Mouse (Mus musculus) fat pad, adult 2 months (tissue): ENCODE results near the gene Hrasls5.

Experiments
- DNase-seq: peaks from one replicate; pipeline ENCODE4 v3.0.0-alpha.2; 2011; ENCODE audit warnings: low read depth, low spot score; ENCODE audit errors: extremely low read depth

The Hrasls5 gene

DNA sequence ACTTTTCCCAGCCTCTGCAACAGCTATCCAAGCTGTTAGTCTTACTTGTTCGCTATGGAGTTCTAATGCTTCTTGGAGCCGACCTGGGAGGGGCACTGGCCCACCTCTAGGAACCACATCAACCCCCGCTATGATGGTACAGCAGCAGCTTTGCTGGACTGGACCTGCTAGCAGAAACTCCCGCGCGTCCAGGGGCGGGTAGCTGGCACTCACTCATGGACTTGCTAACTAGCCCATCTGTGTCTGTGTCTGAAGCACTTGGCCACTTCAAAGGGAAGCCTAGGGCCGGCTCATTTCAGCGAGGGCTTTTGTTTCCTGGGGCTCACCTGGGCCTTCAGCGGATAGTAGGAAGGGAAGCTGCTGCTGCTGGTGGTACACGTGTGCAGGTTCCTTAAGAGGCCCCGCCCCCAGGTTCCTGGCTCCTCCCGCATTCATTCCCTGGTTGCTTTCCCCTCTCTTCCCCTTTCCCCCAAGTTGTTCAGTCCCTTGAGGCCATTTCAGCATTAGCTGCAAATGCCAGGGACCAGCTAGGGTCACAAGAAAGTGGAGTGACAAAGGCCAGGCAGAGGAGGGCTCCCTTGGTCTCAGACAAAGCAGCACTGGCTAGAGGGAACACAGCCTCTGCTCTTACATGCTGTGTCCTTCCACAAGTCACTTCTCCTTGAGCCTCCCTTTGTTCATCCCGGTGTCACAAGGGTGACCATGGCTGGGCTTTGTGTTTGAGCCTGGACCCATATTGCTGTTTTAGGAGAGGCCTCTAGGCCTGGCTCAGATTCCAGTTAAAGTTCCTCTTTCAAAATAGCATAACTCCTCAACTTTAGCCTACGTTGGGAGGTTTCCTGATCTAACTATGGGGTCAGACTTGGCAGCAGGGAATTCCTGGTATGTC lies 5.3 kb upstream of the Hrasls5 start, which contains the start of gene Lgals12:
TSS of gene Lgals12 (minus strand) at position 393 of the 889 bp plus-strand sequence.
- no peak for DNase-seq

DNA sequence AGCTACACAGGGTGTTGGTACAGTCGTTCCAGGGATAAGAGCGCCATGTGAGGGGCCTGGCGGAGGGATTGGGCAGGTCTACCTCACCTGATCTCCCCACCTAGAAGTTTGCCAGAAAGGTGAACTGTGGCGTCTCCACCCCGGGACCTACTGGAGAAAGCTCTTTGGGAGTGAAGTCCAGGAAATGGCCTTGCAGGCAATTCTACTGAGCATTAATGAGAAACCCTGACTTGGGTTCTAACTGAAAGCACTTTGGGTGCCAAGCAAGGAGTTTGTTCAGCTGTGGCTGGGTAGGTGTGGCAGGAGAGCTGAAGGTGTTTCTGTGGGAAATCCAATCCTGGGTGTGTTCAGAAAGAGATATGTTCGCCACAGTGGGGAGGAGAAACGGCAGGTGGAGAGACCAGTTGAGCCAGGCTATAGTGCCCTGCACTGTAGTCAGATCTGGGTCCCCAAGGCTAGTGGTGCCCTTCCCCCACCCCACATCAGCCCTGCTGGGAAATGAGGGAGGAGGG lies 4.6 kb upstream of the Hrasls5 start:
- DNase-seq = no peak

DNA sequence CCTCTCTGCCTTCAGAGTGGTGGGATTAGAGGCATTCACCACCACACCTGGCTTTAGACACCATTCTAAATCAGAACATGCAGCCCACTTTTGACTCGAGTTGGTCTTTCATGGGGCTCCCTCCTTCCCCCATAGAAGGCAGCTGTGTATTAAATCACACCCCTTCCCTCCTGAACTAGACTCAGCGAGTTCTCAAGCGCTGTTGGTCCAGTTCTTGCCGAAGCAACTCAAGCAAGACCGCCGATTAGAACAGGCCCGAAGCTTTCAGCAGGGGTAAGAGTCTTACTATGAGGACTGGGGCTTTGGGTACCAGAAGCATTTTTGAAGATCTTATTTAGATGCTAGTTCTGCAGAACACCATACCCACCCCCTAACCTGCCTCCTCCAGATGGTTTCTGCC lies 810 bp downstream of the Hrasls5 start:
- DNase-seq = no peak

DNA sequence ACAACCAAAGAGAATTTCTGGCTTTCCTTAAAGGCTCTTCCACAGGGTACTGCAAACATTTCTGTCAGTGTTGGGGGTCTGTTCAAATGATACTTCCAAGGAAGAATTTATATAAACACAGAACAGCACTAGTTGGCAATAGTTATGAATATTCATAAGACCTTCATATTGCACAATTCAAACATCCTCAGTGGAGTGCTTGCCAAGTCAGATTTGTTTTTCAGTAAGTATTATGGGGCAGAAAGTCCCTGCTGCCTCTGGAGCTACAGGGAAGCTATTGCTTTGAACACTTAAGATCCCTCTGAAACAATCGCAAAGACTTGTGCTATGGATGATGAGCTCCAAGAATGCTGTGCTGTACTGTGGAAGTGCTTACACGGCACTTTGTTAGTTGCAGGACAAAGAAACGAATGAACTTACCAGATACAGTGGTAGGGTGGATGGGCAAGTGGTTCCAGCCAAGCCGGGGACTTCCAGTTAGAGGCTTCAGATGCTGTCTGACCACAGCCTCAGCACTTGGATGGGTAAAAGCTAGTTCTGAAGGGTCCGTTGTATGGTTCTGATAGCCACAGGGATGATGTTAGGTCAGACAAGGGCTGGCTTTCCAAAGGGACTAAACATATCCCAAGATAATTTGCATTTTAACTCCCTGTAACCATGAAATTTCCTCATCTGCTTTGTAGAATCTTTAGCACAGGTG lies 4.0 kb downstream of the Hrasls5 start:
- DNase-seq = no peak

DNA sequence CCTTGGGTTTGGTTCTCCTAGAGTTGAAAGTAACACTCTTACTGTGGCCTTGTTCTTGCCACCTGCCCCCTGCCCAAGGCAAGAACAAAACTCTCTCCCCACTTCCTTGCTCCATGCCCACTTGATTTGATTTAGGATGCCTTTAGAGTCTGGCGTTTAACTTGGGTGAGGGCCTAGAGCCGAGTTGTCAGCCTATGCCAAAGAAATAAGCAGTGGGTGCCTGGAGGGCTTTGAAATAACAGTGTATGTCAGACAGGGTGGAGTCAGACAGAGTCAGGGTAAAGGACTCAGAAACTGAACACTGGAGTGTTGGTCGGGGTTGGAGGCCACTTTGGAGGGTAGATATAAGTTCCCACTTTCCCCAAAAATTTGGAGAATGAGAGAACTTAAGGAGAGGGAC lies 4.7 kb downstream of the Hrasls5 start:
- DNase-seq = no peak

DNA sequence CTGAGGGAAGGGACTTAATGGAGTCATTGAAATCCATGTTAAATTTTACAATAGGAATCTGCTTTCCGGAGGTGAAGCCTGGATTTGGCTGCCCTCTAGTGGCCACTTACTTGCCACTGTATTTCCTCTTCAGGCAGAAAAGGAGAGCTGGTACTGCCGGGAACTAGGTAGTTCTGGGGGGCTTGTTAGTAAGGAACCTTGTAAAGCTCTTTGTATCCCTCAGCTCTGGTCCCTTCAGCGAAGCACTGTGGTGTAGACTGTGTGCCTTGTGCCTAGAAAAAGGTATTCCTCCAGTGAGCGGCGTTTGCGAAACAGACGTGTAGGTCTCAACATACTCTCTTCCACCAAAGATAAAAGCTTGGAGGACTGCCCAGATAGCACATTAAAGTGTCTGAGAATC lies 5.4 kb downstream of the Hrasls5 start:
- DNase-seq = no peak

DNA sequence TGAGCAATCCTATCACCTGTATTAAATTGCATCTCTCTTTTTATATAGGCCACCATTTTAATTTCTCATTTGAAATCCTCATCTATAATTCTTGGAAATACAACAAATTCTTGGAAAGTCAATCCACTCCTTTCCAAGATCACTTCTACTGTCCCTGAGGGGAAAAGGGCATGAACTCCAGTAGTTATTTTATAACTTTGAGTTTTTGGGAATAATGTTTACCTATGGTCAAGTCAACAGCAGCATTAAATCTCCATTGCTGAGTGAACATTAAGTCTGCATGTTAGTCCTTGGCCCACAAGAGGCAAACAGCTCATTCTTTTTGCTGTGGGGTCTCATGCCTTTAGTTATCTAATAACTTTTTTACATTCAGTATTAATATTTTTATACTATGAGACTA lies 20.7 kb downstream of the Hrasls5 start:
- no peak for DNase-seq

DNA sequence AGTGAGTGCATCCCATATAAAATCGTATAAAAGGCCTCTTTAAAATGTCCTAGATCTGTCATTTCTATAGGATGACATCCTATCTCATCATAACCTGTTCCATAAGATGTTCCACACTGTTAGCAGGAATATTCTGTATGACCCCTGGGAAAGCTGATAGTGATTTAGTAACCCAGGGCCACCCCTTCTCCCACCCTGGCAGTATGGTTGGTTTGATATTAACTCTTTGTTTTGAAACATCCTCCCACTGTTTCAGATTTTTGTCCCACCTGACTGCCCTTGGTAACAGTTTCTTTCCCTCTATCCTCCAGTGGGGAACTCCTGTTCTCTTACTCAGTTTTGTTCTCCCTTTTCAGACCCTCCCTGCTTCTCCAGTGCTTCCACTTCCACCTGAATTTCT lies 21.4 kb downstream of the Hrasls5 start:
- DNase-seq = no peak

DNA sequence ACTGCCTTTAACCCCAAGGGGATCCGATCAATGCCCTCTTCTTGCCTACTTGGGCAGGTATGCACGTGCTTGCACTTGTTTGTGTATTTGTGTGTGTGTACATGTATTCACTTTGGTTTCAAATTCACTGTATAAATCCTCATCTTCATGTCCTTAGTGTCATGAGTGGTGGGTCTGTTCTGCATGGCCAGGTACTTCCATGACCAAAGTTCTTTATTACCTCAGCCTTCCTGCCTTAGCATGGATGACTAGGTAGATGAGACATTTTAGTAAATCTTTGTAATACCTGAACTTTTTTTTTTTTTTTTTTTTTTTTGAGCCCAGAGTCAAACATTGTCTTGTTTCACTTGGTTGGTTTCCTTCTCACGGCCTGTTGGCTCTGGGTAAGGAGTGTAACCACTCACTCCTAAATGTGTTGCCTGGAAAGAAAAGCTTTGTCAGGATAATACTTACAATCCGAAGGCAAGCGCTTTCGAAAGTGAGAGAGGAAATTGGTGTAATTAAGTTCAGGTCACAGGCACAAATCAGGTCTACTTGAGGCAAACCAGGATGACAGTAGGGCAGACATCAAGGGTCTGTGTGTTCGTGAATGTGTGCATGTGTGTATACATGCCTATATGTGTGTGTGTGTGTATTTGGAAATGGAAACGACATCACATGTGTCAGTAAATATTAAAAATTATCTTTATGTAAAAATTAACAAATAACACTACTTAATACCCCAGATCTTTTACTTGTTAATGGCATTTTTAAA lies 36.7 kb downstream of the Hrasls5 start:
- DNase-seq = no peak

DNA sequence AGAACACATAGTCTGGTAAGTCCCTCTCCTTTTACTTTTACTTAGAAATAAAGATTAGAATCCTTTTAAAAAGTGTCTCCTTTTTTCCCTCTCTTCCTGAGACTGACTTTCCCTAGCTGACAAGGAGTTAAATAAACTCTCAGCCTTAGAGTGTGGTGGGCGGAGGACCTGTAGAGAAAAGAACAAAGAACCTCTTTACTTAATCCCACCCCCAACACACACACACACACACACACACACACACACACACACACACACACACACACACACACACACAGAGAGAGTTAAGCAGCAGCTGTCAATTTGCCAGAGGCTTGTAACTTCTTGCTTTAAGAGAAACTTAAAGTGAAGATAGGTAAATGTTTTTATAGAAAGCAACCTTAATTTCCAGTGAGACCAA lies 59.7 kb downstream of the Hrasls5 start:
- no peak for DNase-seq

DNA sequence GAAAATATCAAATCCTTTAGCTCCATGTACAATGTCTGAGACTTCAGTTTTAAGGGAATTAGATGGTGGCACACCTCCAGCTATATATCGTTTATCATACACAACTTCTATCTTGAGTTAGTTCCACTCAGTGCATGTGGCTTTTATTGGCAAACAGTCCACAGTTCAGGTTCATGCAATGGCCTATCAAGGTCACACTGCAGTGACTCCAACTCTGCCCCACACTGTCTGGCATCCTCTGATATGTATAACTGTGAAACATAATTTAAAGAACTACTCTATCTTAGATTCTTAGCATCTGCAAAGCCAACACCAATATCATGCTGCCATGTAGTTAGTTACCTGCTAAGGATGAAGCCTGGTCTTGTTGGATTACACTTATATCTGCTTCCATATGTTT lies 75.6 kb downstream of the Hrasls5 start:
- no peak for DNase-seq
